Mouse (Mus musculus) small intestine, adult 2 months (tissue): ENCODE data around the gene Dnm2. TPM values are rescaled to one million over a fixed set of nuclear protein-coding genes. Genes with fewer than 3 reads are reported as not detected.
A peak's percentile ranks its signal among the peaks of the same experiment; 100 is the strongest.

Experiments used
- H3K27ac ChIP-seq: fragments of 200-500 bp; 2 replicates; pipeline ENCODE4 v1.5.1; 2012; ENCODE audit warnings: low read depth, low read length, control low read depth, inconsistent platforms; ENCODE audit not compliant: insufficient read depth
- H3K27me3 ChIP-seq: fragments of 200-500 bp; 2 replicates; pipeline ENCODE4 v1.6.1; 2012; ENCODE audit warnings: mild to moderate bottlenecking, moderate library complexity, low read length, inconsistent platforms; ENCODE audit not compliant: control insufficient read depth, insufficient read depth
- H3K36me3 ChIP-seq: fragments of 200-500 bp; 2 replicates; pipeline ENCODE4 v1.6.1; 2012; ENCODE audit warnings: mild to moderate bottlenecking, low read length, control low read depth, inconsistent platforms; ENCODE audit not compliant: control insufficient read depth, insufficient read depth
- H3K4me1 ChIP-seq: fragments of 200-500 bp; 2 replicates; pipeline ENCODE4 v1.6.1; 2012; ENCODE audit warnings: low read length, inconsistent platforms, mixed read lengths; ENCODE audit not compliant: control insufficient read depth, insufficient read depth, insufficient read length
- H3K4me3 ChIP-seq: fragments of 200-500 bp; 2 replicates; pipeline ENCODE4 v1.5.1; 2012; ENCODE audit warnings: low read depth, mild to moderate bottlenecking, control low read depth, inconsistent platforms, low read length, moderate library complexity
- CTCF ChIP-seq: fragments of 200-500 bp; IDR thresholded peaks from 2 replicates; pipeline ENCODE4 v1.5.1; 2012; ENCODE audit warnings: low read depth, mild to moderate bottlenecking, control low read depth, inconsistent platforms, low read length, moderate library complexity, mixed read lengths; ENCODE audit not compliant: insufficient replicate concordance, insufficient read length; ENCODE audit errors: extremely low read depth
- POLR2A ChIP-seq: fragments of 200-500 bp; IDR thresholded peaks from 2 replicates; pipeline ENCODE4 v1.6.1; 2012; ENCODE audit warnings: low read depth, mild to moderate bottlenecking, control low read depth, inconsistent platforms, low read length, moderate library complexity
- WGBS: fragments of 180-500 bp; shearing (Covaris S2); methylation state at CpG from one replicate; pipeline ENCODE4 v1.1.7; 2018; 5-methylcytosine and 5-hydroxymethylcytosine counted together
- polyA plus RNA-seq: library from polyadenylated mRNA; depleted of rRNA; stranded (reverse); fragments of >200 nt; gene quantifications from 2 replicates; pipeline ENCODE4 v1.2.3, GENCODE M21; 2012

Gene Dnm2
- polyA plus RNA-seq, 1 experiment = 517 TPM

DNA sequence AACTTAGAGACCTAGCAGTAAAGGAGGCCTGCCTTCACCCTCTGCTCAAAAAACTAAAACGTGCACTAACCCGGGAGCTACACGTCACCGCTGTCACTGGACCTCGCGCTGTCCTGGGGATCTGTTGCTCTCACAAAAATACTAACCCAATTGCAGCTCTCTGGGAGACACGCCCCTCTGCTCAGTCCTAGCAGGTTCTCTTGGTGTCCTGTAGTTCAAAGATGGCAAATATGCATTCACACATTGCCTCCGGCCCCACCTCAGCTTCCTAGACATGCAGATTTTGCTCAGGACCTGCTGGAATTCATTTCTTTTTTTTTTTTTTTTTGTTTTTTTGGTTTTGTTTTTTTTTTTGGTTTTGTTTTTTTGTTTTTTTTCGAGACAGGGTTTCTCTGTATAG is 66.0 kb downstream of the Dnm2 start:
- 94% methylated on average over 9 of the region's 9 CpGs for WGBS
- Histone ChIP-seq H3K27ac (no peak overlapping the region), H3K4me3 (no peak overlapping the region), H3K4me1 (no peaks in the 10 kb centered on the region), H3K36me3 (peaks cover 57% of the 10 kb centered on the region), H3K27me3 (no peaks in the 10 kb centered on the region)
- no peak for TF ChIP-seq CTCF
- no peak for TF ChIP-seq POLR2A

DNA sequence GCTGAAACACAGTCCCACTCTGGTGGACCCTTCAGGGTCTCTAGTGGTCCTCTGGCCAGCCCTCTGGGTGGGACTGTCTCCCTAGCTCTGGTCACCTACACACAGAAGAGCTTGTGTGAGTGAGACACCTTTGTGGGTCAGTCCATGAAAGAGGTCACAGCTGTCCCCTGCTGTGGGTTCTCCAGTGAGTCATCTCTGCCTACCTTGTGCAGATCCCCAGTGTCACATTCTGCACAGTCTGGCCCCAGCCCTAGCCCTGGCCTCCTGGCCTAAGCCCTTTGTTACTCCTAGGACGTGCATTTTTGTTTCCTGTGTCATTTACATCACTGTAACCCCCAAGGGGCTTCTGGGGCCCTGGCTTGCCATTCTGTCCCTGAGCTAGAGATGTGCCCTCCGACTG is 69.2 kb downstream of the Dnm2 start:
- no peak for TF ChIP-seq CTCF
- TF ChIP-seq POLR2A = no peak
- Histone ChIP-seq H3K27me3 (no peaks in the 10 kb centered on the region), H3K4me3 (no peak overlapping the region), H3K4me1 (no peaks in the 10 kb centered on the region), H3K36me3 (peaks cover 53% of the 10 kb centered on the region), H3K27ac (no peak overlapping the region)
- WGBS = 86% methylated on average over 2 of the region's 2 CpGs

DNA sequence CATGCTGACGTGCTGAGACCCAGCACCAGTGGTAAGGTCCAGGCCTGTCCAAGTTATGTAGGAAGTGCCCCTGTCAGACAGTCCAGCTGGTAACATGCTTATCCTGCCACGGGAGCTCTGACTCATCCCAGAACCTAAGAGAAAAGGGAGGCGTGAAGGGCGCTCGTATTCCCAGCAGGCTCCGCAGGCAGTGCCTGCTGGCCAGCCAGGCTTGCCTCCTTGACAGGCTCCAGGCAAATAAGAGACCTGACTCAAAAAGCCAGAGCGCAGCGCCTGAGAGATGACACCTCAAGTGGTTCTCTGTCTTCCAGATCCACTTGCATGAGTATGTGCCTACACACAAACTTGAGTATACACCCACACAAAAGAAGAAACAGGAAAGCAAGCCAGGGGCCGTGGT is 70.0 kb downstream of the Dnm2 start:
- Histone ChIP-seq H3K27ac (no peak overlapping the region), H3K36me3 (peaks cover 60% of the 10 kb centered on the region), H3K4me3 (no peak overlapping the region), H3K4me1 (no peaks in the 10 kb centered on the region), H3K27me3 (no peaks in the 10 kb centered on the region)
- WGBS = 83% methylated on average over 9 of the region's 9 CpGs
- TF ChIP-seq POLR2A = no peak

DNA sequence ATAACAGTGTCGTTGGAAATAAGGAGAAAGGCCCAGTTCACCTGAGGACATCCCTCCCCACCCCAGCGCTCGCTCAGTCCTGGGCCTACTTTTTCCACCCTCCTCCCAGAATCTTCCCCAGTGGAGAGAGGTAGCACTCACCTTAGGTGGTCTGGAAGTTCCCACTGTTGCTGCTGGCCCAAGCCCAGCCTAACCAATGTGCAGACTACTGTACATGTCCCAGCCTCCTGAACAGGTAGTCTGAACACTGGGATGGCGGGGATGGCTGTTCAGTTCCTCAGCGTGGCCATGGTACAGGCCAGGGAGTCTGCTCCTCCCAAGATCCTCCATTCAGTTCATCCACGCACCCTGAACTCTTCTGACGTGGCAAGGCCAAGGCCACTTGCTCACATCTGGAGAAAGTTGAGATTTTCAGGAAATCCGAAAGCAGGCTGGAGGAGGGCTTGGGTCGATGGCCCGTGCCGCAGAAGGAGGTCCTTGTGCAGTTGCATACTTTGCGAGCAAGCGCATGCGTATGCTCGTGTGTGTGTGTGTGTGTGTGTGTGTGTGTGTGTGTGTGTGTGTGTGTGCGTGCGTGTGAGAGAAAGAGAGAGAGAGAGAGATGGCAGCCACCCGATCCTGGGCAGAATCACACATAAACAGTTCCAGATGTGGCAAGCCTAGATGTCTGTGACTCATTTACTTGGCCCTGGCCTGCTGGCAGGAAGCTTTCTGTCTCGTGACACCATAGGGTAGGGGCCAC is 71.8 kb downstream of the Dnm2 start:
- Histone ChIP-seq H3K27me3 (no peaks in the 10 kb centered on the region), H3K27ac (peak overlapping the region; percentile 5; the same call in 1 of the 2 replicates), H3K4me1 (no peaks in the 10 kb centered on the region), H3K36me3 (peaks cover 54% of the 10 kb centered on the region), H3K4me3 (no peak overlapping the region)
- TF ChIP-seq POLR2A (no peak), CTCF (no peak)
- 84% methylated on average over 19 of the region's 19 CpGs for WGBS

DNA sequence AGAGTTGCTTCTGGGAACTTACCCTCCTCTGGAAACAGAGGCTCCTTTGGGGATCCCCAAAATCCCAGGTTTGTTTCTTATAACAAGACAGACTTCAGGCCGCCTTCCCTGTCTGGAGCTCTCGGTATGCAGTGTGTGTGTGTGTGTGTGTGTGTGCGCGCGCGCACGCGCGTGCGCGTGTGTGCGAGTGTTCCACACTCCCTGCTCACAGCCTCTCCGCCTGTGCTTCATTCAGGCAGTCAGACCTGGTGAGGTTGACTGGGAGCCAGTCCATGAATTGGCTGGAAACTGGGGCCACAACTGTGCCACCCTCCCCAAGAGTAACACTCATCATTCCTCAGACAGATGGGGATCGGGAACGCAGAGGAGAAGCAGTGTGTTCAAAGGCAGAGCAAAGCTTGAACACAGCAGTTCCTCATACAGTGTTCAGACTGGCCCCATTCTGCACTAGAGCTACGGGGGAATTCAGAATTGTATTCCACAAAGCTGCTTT is 72.4 kb downstream of the Dnm2 start:
- Histone ChIP-seq H3K4me1 (no peaks in the 10 kb centered on the region), H3K27me3 (no peaks in the 10 kb centered on the region), H3K27ac (no peak overlapping the region), H3K4me3 (no peak overlapping the region), H3K36me3 (peaks cover 50% of the 10 kb centered on the region)
- WGBS = 92% methylated on average over 16 of the region's 16 CpGs
- TF ChIP-seq CTCF (no peak), POLR2A (no peak)

DNA sequence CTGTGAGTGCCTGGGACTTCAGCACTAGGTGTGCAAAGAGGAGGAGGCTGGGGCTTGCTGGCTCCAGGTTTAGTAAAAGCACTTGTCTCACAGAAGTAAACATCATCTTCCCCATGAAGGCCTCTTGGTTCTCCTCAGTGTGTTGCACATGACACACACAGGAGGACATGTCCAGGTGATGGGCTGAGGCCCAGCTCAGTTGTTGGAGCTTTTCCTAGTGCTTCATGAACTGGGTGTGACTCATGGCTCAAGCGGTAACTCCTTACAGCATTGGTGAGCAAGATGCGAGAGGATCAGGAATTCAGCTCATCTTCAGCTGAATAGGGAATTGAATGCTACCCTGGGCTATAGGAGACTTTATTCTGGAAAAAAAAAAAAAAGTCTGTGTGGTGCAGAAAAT is 73.0 kb downstream of the Dnm2 start:
- 90% methylated on average over 2 of the region's 2 CpGs for WGBS
- H3K27me3 ChIP-seq = no peaks in the 10 kb centered on the region
- H3K4me3 ChIP-seq = no peak overlapping the region
- TF ChIP-seq CTCF (no peak), POLR2A (no peak)
- no peak overlapping the region for H3K27ac ChIP-seq
- no peaks in the 10 kb centered on the region for H3K4me1 ChIP-seq
- H3K36me3 ChIP-seq = peaks cover 49% of the 10 kb centered on the region

DNA sequence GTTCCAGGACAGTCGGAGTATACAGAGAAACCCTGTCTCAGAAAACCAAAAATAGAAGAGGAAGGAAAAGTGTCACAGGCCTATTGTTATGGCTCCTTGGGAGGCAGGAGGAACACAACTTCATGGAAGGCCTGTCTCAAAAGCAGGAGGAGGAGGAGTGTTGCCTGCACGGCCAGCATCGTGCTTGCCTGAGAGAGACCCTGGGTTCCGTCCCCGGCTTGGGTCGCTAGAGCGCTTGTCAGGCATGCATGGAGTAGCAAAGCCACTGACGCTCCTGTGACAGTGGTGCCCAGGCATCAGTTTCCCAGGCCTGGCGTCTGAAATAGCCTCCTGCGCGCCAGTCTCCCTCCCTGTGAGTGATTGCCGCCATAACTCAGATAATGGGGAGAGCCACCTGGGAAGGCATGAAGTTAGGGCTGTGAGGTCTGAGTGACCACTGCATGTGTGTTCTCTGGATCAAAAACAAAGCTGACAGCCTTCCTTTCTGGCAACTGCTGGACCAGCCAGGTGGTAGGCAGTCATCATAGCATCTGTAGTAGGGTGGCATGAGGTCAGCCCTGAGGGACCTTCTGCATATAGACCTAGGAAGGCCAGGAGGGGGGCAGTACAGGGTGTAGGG is 73.7 kb downstream of the Dnm2 start:
- TF ChIP-seq CTCF (no peak), POLR2A (no peak)
- 92% methylated on average over 12 of the region's 12 CpGs for WGBS
- peaks cover 47% of the 10 kb centered on the region for H3K36me3 ChIP-seq
- no peaks in the 10 kb centered on the region for H3K27me3 ChIP-seq
- no peaks in the 10 kb centered on the region for H3K4me1 ChIP-seq
- no peak overlapping the region for H3K4me3 ChIP-seq
- H3K27ac ChIP-seq = no peak overlapping the region
